Mouse (Mus musculus) E14TG2a.4 (cell line): ENCODE results near the gene Tspan9.

Experiments
- H3K27me3 ChIP-seq: 2 replicates; pipeline ENCODE4 v1.6.1; 2014; ENCODE audit warnings: low read length, control low read depth; ENCODE audit not compliant: insufficient read depth
- H3K36me3 ChIP-seq: 2 replicates; pipeline ENCODE4 v1.6.1; 2014; ENCODE audit warnings: low read length, control low read depth; ENCODE audit not compliant: insufficient read depth
- H3K4me1 ChIP-seq: replicated peaks from 2 replicates; pipeline ENCODE4 v1.6.1; 2014; ENCODE audit warnings: low read depth, low read length, control low read depth
- H3K4me3 ChIP-seq: replicated peaks from 2 replicates; pipeline ENCODE4 v1.5.1; 2014; ENCODE audit warnings: mild to moderate bottlenecking, low read length
- H3K9me3 ChIP-seq: 2 replicates; pipeline ENCODE4 v1.6.1; 2014; ENCODE audit warnings: low read length, control low read depth
- CTCF ChIP-seq: conservative IDR thresholded peaks from 2 replicates; pipeline ENCODE4 v1.5.1; 2014; ENCODE audit warnings: low read length
- NANOG ChIP-seq: IDR thresholded peaks from 2 replicates; pipeline ENCODE4 v1.6.1; 2014; ENCODE audit warnings: borderline replicate concordance, low read length, mixed read lengths
- POU5F1 ChIP-seq: IDR thresholded peaks from 2 replicates; pipeline ENCODE4 v1.6.1; 2014; ENCODE audit warnings: low read length, borderline replicate concordance

Gene Tspan9

DNA sequence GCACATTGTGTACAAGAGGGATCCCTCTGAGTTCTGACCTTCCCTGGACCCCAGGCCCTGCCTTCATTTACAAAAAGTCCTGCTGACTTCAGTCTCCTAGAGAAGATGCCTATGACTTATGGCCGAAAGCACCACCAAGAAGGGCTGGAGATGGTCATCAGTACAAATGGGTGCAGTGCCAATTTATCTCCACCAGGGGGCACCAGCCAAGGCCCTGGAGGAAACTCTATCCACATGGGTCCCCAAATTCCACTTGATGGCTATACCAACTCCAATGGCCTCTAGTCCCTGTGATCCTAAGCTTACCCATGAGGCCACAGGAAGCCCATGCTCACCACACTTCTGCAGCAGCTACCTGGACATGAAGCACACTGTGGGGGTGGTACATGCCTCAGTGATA is 79.9 kb downstream of the Tspan9 start:
- TF ChIP-seq NANOG (no peak), CTCF (peak; percentile 90)
- Histone ChIP-seq H3K4me3 (no peak overlapping the region), H3K36me3 (0 out of 2 replicates have a peak, but pooled peaks cover 5% of the 10 kb centered on the region), H3K27me3 (no peaks in the 10 kb centered on the region), H3K4me1 (peaks cover 26% of the 10 kb centered on the region), H3K9me3 (no peaks in the 10 kb centered on the region)

DNA sequence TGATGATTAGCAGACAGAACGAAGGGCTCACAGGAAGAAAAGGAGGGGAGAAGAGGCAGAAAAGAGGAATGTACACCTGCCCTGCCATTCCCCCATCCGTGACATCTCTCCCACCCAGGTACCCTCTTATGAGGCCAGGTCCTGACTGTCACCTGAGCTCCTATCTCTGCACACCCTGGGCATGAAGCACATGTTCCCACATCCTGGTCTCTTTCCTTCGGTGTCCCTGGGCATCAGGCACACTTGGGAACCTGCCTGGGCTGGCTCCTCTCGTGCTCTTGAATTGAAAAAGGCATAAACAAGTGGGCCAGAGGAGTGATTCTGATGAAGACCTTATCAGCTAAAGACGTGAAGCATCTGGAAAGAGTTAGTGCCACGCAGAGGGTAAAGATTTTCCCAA is 80.6 kb downstream of the Tspan9 start:
- Histone ChIP-seq H3K36me3 (0 out of 2 replicates have a peak, but pooled peaks cover 5% of the 10 kb centered on the region), H3K4me1 (peaks cover 26% of the 10 kb centered on the region), H3K9me3 (no peaks in the 10 kb centered on the region), H3K27me3 (no peaks in the 10 kb centered on the region), H3K4me3 (no peak overlapping the region)
- no peak for TF ChIP-seq NANOG
- no peak for TF ChIP-seq POU5F1
- no peak for TF ChIP-seq CTCF

DNA sequence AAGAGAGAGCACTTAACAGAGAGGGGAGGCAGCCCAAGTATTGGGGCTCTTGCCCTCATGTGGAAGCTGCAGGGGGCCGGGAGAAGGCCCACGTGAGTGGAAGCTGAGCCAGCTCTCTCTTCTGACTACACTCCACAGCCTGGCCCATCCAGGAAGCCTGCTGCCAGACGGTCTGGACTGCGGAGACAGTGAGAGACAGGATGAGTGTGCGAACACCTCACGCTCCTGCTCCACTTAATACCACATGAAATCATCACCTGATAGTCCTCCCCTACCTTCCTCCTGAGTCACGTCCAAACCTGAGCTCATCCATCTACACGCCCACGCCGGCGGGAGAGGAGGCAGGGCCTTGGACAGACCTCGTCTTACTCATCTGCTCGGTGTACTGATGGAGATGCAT is 81.2 kb downstream of the Tspan9 start:
- no peak for TF ChIP-seq NANOG
- TF ChIP-seq POU5F1: no peak
- TF ChIP-seq CTCF: no peak

DNA sequence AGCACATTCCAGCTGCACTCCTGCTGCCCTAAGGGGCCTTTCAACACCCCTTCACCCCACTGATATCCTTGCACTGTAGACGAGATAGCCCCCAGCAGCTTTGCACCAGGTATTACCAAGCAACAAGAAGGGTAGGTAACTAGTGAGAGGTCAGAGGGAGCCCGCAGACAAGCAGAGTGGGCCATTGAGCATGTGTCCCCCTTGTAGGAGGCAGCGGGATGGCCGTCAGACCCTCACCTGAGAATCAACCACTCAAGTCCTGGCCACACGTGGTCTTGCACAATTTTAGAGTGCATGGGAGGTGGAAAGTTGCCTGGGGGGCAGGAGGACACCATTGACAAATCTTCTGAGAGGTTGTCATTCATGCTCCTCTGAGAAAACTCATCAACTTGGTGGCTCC is 82.1 kb downstream of the Tspan9 start:
- Histone ChIP-seq H3K4me1 (peaks cover 22% of the 10 kb centered on the region), H3K36me3 (0 out of 2 replicates have a peak, but pooled peaks cover 5% of the 10 kb centered on the region), H3K9me3 (no peaks in the 10 kb centered on the region), H3K4me3 (no peak overlapping the region), H3K27me3 (no peaks in the 10 kb centered on the region)
- TF ChIP-seq POU5F1 (no peak), NANOG (no peak), CTCF (no peak)

More for the DNA sequence above, 81.2 kb downstream of the Tspan9 start:
- H3K36me3 ChIP-seq: 0 out of 2 replicates have a peak, but pooled peaks cover 5% of the 10 kb centered on the region
- peaks cover 26% of the 10 kb centered on the region for H3K4me1 ChIP-seq
- no peak overlapping the region for H3K4me3 ChIP-seq
- no peaks in the 10 kb centered on the region for H3K9me3 ChIP-seq
- H3K27me3 ChIP-seq: no peaks in the 10 kb centered on the region

DNA sequence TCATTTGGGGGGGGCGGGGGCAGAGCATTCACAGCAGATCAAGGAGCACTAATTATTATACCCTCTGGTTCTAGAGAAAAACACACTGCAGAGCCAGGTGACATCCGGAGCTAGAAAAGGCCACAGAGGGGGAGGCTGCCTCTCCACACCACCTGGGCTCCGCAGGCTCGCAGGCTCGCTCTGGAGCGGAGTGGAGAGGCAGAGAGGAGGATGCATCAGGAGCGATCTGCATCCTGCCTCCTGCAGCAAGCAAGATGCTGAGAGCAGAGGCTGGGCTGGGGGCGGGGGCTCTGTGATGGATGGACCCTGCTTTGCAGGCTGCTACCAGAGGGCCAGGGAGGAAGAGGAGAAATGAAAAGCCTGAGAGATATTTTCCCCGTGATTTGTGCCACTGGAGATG is 84.8 kb downstream of the Tspan9 start:
- Histone ChIP-seq H3K4me3 (no peak overlapping the region), H3K4me1 (peaks cover 7% of the 10 kb centered on the region; the same call in 1 of the 2 replicates), H3K36me3 (0 out of 2 replicates have a peak, but pooled peaks cover 5% of the 10 kb centered on the region), H3K9me3 (no peaks in the 10 kb centered on the region), H3K27me3 (no peaks in the 10 kb centered on the region)
- TF ChIP-seq CTCF (no peak), NANOG (no peak), POU5F1 (no peak)

DNA sequence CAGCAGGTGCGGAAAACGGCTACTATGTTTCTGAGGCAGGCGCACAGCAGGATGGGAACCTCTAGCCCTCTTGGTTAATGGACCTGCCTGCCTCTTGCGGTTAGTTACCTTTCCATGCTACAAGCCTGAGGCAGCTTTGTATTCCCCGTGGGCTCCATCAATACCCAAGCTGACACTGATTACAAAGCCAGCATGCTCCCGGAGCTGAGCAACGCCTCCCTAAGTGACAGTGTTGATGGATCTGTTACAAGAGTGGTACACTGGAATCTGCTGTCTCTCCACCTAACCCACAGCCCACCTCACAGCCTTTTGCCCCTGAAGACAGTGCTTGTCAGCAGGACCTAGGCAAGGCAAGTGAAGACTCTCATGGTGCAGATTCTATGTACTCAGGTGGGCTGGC is 85.2 kb downstream of the Tspan9 start:
- TF ChIP-seq NANOG (no peak), CTCF (no peak), POU5F1 (no peak)
- Histone ChIP-seq H3K4me3 (no peak overlapping the region), H3K4me1 (peaks cover 7% of the 10 kb centered on the region; the same call in 1 of the 2 replicates), H3K27me3 (no peaks in the 10 kb centered on the region), H3K9me3 (no peaks in the 10 kb centered on the region), H3K36me3 (0 out of 2 replicates have a peak, but pooled peaks cover 5% of the 10 kb centered on the region)

DNA sequence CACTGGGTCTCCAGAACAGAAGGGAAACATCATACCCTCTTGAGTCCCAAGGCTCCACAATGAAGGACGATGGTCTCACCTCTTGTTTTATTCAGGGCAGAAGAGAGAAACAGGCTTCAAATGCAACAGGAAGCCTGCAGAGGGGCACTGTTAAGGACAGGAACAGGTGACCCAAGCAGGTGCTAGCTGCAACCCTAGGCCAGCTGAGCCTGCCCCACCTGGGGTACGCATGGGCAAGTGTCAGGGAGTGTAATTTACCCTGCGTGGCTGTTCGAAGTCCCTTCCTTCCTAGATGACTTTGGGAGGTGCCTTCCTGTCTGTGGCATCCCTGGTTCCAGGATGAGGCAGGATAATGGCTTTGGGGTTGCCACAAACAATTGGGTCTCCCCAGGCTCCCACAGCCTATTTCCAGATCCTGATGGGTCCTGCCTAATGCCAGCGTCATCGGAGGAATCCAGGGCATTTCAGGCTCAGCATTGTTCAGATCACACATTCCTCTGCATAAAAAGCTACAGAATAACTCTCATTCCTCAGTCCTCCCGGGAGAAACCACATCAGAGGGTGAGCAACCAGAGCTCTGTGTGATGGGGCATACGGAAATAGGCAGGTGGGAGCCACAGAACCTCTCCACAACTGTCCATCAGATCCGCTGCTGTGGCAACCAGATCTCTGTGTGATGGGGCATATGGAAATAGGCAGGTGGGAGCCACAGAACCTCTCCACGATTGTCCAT is 90.2 kb downstream of the Tspan9 start:
- Histone ChIP-seq H3K4me3 (no peak overlapping the region), H3K27me3 (no peaks in the 10 kb centered on the region), H3K4me1 (peaks cover 21% of the 10 kb centered on the region), H3K9me3 (no peaks in the 10 kb centered on the region), H3K36me3 (no peaks in the 10 kb centered on the region)
- TF ChIP-seq CTCF (no peak), NANOG (no peak), POU5F1 (no peak)

DNA sequence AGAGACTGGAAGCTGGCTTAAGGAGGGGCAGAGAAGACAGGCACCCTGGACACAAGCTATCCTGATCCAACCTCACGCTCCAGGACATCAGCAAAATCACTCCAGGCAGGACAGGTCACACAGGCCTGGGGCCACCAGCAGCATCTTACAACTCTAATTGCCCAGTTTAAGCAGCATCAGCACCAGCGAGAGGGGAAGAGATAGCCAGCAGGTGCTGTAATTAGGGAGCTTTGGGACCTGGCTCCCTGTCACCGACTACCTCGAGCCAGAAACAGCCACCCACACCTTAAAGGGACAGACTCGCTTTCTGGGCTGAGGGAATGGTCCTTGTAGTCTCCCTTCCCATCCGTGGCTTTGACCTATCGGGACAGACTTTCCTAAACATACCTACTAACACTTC is 95.7 kb downstream of the Tspan9 start:
- H3K9me3 ChIP-seq: no peaks in the 10 kb centered on the region
- no peaks in the 10 kb centered on the region for H3K36me3 ChIP-seq
- no peak overlapping the region for H3K4me3 ChIP-seq
- H3K4me1 ChIP-seq: peaks cover 59% of the 10 kb centered on the region
- TF ChIP-seq POU5F1 (no peak), NANOG (no peak), CTCF (no peak)
- H3K27me3 ChIP-seq: no peaks in the 10 kb centered on the region
